ENCODE assay signal across 12 mouse cellular contexts in genomic region chr17:46444839-46445579, GRCm38 (mm10). TPM values are rescaled to one million over a fixed set of nuclear protein-coding genes. Genes with fewer than 3 reads are reported as not detected.
DNase-seq lines count a peak whose midpoint lies in the region; ATAC-seq and TF ChIP-seq lines count a peak whose summit lies in the region.
"Had no signal": no experiment of that assay in that cellular context is flagged by ENCODE, and none has a peak within 500 bp of the region (broad histone marks: within the 10 kb centered on the region; RNA-seq: fewer than 3 reads in every experiment).

No protein-coding gene starts in this region.

- no peaks in the 10 kb centered on the region for H3K9me3 ChIP-seq in heart, embryonic 16.5 days (replicated peaks; ENCODE audit: control insufficient read depth, low read length)
- H3K9me3 ChIP-seq in embryonic facial prominence, embryonic 10.5 days: no peaks in the 10 kb centered on the region
- no peaks in the 10 kb centered on the region for H3K9me3 ChIP-seq in hindbrain, embryonic 13.5 days
- no peaks in the 10 kb centered on the region for H3K9me3 ChIP-seq in midbrain, embryonic 12.5 days

- TF ChIP-seq POLR2A in heart, adult 2 months (IDR thresholded peaks at IDR 0.05; ENCODE audit: insufficient read depth, low read depth, low read length): no peak

- peaks cover 51% of the 10 kb centered on the region for H3K27me3 ChIP-seq in heart, embryonic 16.5 days (ENCODE audit: control insufficient read depth, insufficient read depth, low read length)
- H3K27me3 ChIP-seq in heart, adult 2 months (ENCODE audit: control insufficient read depth, insufficient read depth, low read length): peaks cover 4% of the 10 kb centered on the region; the same call in 1 of the 2 replicates
- H3K27me3 ChIP-seq in embryonic facial prominence, embryonic 10.5 days (replicated peaks; ENCODE audit: low read depth, poor library complexity, severe bottlenecking): peaks cover 78% of the 10 kb centered on the region
- peaks cover 57% of the 10 kb centered on the region for H3K27me3 ChIP-seq in hindbrain, embryonic 13.5 days
- H3K27me3 ChIP-seq in midbrain, embryonic 12.5 days: peaks cover 61% of the 10 kb centered on the region

- peak overlapping the region; percentile 80 for H3K4me2 ChIP-seq in heart, embryonic 16.5 days (ENCODE audit: low read depth, low read length)
- peak overlapping the region; percentile 33 for H3K4me2 ChIP-seq in hindbrain, embryonic 13.5 days
- peak overlapping the region; percentile 34 for H3K4me2 ChIP-seq in midbrain, embryonic 12.5 days (replicated peaks)

- no peaks in the 10 kb centered on the region for H3K79me2 ChIP-seq in heart, adult 2 months (replicated peaks; ENCODE audit: control insufficient read depth, insufficient read depth, low read length)

- peak overlapping the region; percentile 44 for H3K4me3 ChIP-seq in heart, embryonic 16.5 days (ENCODE audit: low read length)
- H3K4me3 ChIP-seq in heart, adult 2 months: no peak overlapping the region
- peak overlapping the region; percentile 62 for H3K4me3 ChIP-seq in embryonic facial prominence, embryonic 10.5 days
- H3K4me3 ChIP-seq in hindbrain, embryonic 13.5 days: 0 out of 2 replicates have a peak overlapping the region, but pooled peaks have one; percentile 11
- 0 out of 2 replicates have a peak overlapping the region, but pooled peaks have one; percentile 10 for H3K4me3 ChIP-seq in midbrain, embryonic 12.5 days

- H3K4me1 ChIP-seq in heart, embryonic 16.5 days (ENCODE audit: control insufficient read depth, insufficient read depth, low read length): no peaks in the 10 kb centered on the region; the same call in 1 of the 2 replicates
- no peaks in the 10 kb centered on the region for H3K4me1 ChIP-seq in heart, adult 2 months (ENCODE audit: control insufficient read depth, insufficient read depth, low read length)
- H3K4me1 ChIP-seq in embryonic facial prominence, embryonic 10.5 days: peaks cover 45% of the 10 kb centered on the region
- peaks cover 22% of the 10 kb centered on the region for H3K4me1 ChIP-seq in hindbrain, embryonic 13.5 days (replicated peaks)
- peaks cover 14% of the 10 kb centered on the region; the same call in 1 of the 2 replicates for H3K4me1 ChIP-seq in midbrain, embryonic 12.5 days

- no peak for DNase-seq in heart, adult 2 months
- peak; percentile 49 for DNase-seq in embryonic facial prominence, embryonic 10.5 days (ENCODE audit: low spot score)
- no peak for DNase-seq in frontal cortex, postnatal 10 days (ENCODE audit: low spot score in 2 of 2)
- DNase-seq in layer of hippocampus, postnatal 36 days: no peak
- DNase-seq: adrenal gland, postnatal 14 days; cerebellum, postnatal 14 days; layer of hippocampus, adult 9-11 months; spleen, adult 18-20 months had no signal

- ATAC-seq in heart, embryonic 16.5 days (replicated peaks; ENCODE audit: extremely low read depth, insufficient read depth, low FRiP score): no peak; the same call in 1 of the 2 replicates
- 0 out of 2 replicates have a peak, but pooled peaks have one; percentile 27 for ATAC-seq in hindbrain, embryonic 13.5 days (ENCODE audit: low FRiP score)
- ATAC-seq in midbrain, embryonic 12.5 days (ENCODE audit: low FRiP score, low read depth): no peak
- no peak for ATAC-seq in monocyte, adult 5-6 weeks (replicated peaks; ENCODE audit: insufficient number of reproducible peaks, low FRiP score, low TSS enrichment, poor library complexity, severe bottlenecking)

- 3% methylated on average over 50 of the region's 50 CpGs for WGBS in heart, embryonic 16.5 days
- WGBS in heart, adult 2 months: 10% methylated on average over 49 of the region's 50 CpGs
- WGBS in embryonic facial prominence, embryonic 10.5 days: 1% methylated on average over 50 of the region's 50 CpGs
- 2% methylated on average over 50 of the region's 50 CpGs for WGBS in hindbrain, embryonic 13.5 days
- WGBS in midbrain, embryonic 12.5 days: 3% methylated on average over 48 of the region's 50 CpGs

- H3K9ac ChIP-seq in heart, embryonic 16.5 days (ENCODE audit: low read length): peak overlapping the region; percentile 61
- H3K9ac ChIP-seq in heart, adult 2 months (ENCODE audit: low read depth, low read length): no peak overlapping the region
- H3K9ac ChIP-seq in hindbrain, embryonic 13.5 days: peak overlapping the region; percentile 55; the same call in 1 of the 2 replicates
- no peak overlapping the region for H3K9ac ChIP-seq in midbrain, embryonic 12.5 days (replicated peaks)

- no peak overlapping the region for H3K27ac ChIP-seq in heart, embryonic 16.5 days (ENCODE audit: low read length)
- no peak overlapping the region for H3K27ac ChIP-seq in heart, adult 2 months
- H3K27ac ChIP-seq in embryonic facial prominence, embryonic 10.5 days (replicated peaks): peak overlapping the region; percentile 81
- no peak overlapping the region for H3K27ac ChIP-seq in hindbrain, embryonic 13.5 days
- H3K27ac ChIP-seq in midbrain, embryonic 12.5 days (replicated peaks): no peak overlapping the region

- no peaks in the 10 kb centered on the region for H3K36me3 ChIP-seq in heart, embryonic 16.5 days (ENCODE audit: control insufficient read depth, insufficient read depth)
- no peaks in the 10 kb centered on the region for H3K36me3 ChIP-seq in heart, adult 2 months (ENCODE audit: control insufficient read depth, insufficient read depth, low read length)
- H3K36me3 ChIP-seq in embryonic facial prominence, embryonic 10.5 days (replicated peaks): no peaks in the 10 kb centered on the region
- peaks cover 34% of the 10 kb centered on the region for H3K36me3 ChIP-seq in hindbrain, embryonic 13.5 days
- peaks cover 6% of the 10 kb centered on the region; the same call in 1 of the 2 replicates for H3K36me3 ChIP-seq in midbrain, embryonic 12.5 days

- intact Hi-C loops in heart, adult 2 months (cut with DNase I): no loop called here

- no peak for TF ChIP-seq CTCF in heart, adult 2 months (IDR thresholded peaks at IDR 0.05)

- TF ChIP-seq EP300 in heart, adult 2 months (IDR thresholded peaks at IDR 0.05; ENCODE audit: insufficient read depth, low read depth, low read length): no peak

RNA-seq across cellular contexts. Expression of gene Slc22a7, which starts 6.8 kb away (rescaled TPM):
- polyA plus RNA-seq in heart, embryonic 16.5 days (2015; fragmentation: Nextera tagmentation; extraction: Ambion mirVana): 0.55 and 1.2 TPM in 2 replicates
- total RNA-seq in heart, adult 2 months (2021): not detected
- 0.38 TPM in 1 of 2 replicates, not detected in the other for polyA plus RNA-seq in heart, adult 2 months (2012; rRNA removed)
- not detected in 2 replicates for polyA plus RNA-seq in embryonic facial prominence, embryonic 10.5 days (2016; fragmentation: Nextera tagmentation; extraction: Ambion mirVana)
- not detected in 2 replicates for polyA plus RNA-seq in hindbrain, embryonic 13.5 days (2015; fragmentation: Nextera tagmentation; extraction: Ambion mirVana)
- polyA plus RNA-seq in midbrain, embryonic 12.5 days (2016; fragmentation: Nextera tagmentation; extraction: Ambion mirVana): not detected in 2 replicates
- under 1 TPM in 1 of 2 experiments, not detected in 1; 0.30 TPM for total RNA-seq in layer of hippocampus, postnatal 36 days (2021)
- total RNA-seq in monocyte, adult 5-6 weeks (2017): not detected in 3 replicates

RNA-seq across cellular contexts. Expression of gene Crip3, which starts 16.3 kb away (rescaled TPM):
- polyA plus RNA-seq in heart, embryonic 16.5 days (2015; fragmentation: Nextera tagmentation; extraction: Ambion mirVana): 20.2 and 37.5 TPM in 2 replicates
- total RNA-seq in heart, adult 2 months (2021): under 1 TPM; 0.76 to 0.82 TPM
- polyA plus RNA-seq in heart, adult 2 months (2012; rRNA removed): 3.5 and 3.8 TPM in 2 replicates
- 0.77 TPM in 1 of 2 replicates, not detected in the other for polyA plus RNA-seq in embryonic facial prominence, embryonic 10.5 days (2016; fragmentation: Nextera tagmentation; extraction: Ambion mirVana)
- polyA plus RNA-seq in hindbrain, embryonic 13.5 days (2015; fragmentation: Nextera tagmentation; extraction: Ambion mirVana): 2.4 and 3.1 TPM in 2 replicates
- 1.4 and 1.6 TPM in 2 replicates for polyA plus RNA-seq in midbrain, embryonic 12.5 days (2016; fragmentation: Nextera tagmentation; extraction: Ambion mirVana)
- 1 to 10 TPM; 8.1 to 8.4 TPM for total RNA-seq in layer of hippocampus, postnatal 36 days (2021)
- not detected in 3 replicates for total RNA-seq in monocyte, adult 5-6 weeks (2017)

RNA-seq across cellular contexts. Expression of gene Ttbk1, which starts 42.5 kb away (rescaled TPM):
- polyA plus RNA-seq in heart, embryonic 16.5 days (2015; fragmentation: Nextera tagmentation; extraction: Ambion mirVana): 0.07 and 0.14 TPM in 2 replicates
- under 1 TPM; 0.16 to 0.23 TPM for total RNA-seq in heart, adult 2 months (2021)
- 0.21 and 0.23 TPM in 2 replicates for polyA plus RNA-seq in heart, adult 2 months (2012; rRNA removed)
- polyA plus RNA-seq in embryonic facial prominence, embryonic 10.5 days (2016; fragmentation: Nextera tagmentation; extraction: Ambion mirVana): 0.67 and 0.80 TPM in 2 replicates
- polyA plus RNA-seq in hindbrain, embryonic 13.5 days (2015; fragmentation: Nextera tagmentation; extraction: Ambion mirVana): 4.6 and 4.7 TPM in 2 replicates
- polyA plus RNA-seq in midbrain, embryonic 12.5 days (2016; fragmentation: Nextera tagmentation; extraction: Ambion mirVana): 5.0 and 5.5 TPM in 2 replicates
- total RNA-seq in layer of hippocampus, postnatal 36 days (2021): 100 to 1,000 TPM; 114 to 118 TPM
- total RNA-seq in monocyte, adult 5-6 weeks (2017): under 0.01 to 0.58 TPM (median 0.48 TPM) in 3 replicates

RNA-seq across cellular contexts. Expression of gene Dnph1, which starts 51.5 kb away (rescaled TPM):
- 28.0 and 29.6 TPM in 2 replicates for polyA plus RNA-seq in heart, embryonic 16.5 days (2015; fragmentation: Nextera tagmentation; extraction: Ambion mirVana)
- total RNA-seq in heart, adult 2 months (2021): 1 to 10 TPM; 1.8 to 1.9 TPM
- polyA plus RNA-seq in heart, adult 2 months (2012; rRNA removed): 0.80 and 0.97 TPM in 2 replicates
- polyA plus RNA-seq in embryonic facial prominence, embryonic 10.5 days (2016; fragmentation: Nextera tagmentation; extraction: Ambion mirVana): 79.9 and 81.6 TPM in 2 replicates
- 20.4 and 21.8 TPM in 2 replicates for polyA plus RNA-seq in hindbrain, embryonic 13.5 days (2015; fragmentation: Nextera tagmentation; extraction: Ambion mirVana)
- 53.1 and 58.0 TPM in 2 replicates for polyA plus RNA-seq in midbrain, embryonic 12.5 days (2016; fragmentation: Nextera tagmentation; extraction: Ambion mirVana)
- total RNA-seq in layer of hippocampus, postnatal 36 days (2021): 1 to 10 TPM; 4.9 to 7.1 TPM
- total RNA-seq in monocyte, adult 5-6 weeks (2017): not detected in 3 replicates

Comparison
In these comparisons a context has a peak if more than half of its experiments do, and no peak if none do; other contexts are left out.
1. H3K9ac ChIP-seq: peak in heart, embryonic 16.5 days (single experiment) and hindbrain, embryonic 13.5 days (single experiment); none in heart, adult 2 months (single experiment) and midbrain, embryonic 12.5 days (single experiment).
2. Peak in every context shown above with its lines, with median percentiles within 50 percentile points of each other: H3K4me2 ChIP-seq.